Mouse (Mus musculus) spleen, postnatal 10 days (tissue): ENCODE measurements at regions not wholly inside any gene's neighbourhood (a gene's known extent, or its start where the extent isn't known, plus 50 kb on each side); places are given as distances from the start of the nearest gene placed in this dataset.

Source experiments
- DNase-seq, 2 experiments: peaks; one replicate each; pipeline ENCODE4 v3.0.0; 2021 to 2022; ENCODE audit warnings: low spot score in 2 of 2

DNA sequence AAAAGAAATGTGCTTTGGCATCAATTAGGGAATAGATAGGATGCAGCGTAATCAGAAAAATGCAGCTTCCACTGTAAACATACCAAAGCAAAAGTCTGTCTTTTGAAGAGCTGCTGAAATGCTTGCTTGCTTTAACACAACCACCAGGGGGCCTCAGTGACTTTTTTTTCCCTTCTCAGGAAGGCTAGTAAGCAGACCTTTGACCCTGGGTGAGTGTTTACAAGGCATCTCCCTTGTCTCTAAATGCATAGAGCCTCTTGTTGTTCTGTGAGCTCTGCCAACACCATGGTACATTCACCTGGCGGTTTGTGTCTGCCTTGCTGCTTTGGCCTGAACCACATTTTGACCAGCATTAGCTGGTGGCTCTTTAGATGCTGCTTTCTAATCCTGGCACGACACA, 191.9 kb upstream of the C9orf72 start:
- DNase-seq: peak in 1 of 2 experiments; percentile 29

DNA sequence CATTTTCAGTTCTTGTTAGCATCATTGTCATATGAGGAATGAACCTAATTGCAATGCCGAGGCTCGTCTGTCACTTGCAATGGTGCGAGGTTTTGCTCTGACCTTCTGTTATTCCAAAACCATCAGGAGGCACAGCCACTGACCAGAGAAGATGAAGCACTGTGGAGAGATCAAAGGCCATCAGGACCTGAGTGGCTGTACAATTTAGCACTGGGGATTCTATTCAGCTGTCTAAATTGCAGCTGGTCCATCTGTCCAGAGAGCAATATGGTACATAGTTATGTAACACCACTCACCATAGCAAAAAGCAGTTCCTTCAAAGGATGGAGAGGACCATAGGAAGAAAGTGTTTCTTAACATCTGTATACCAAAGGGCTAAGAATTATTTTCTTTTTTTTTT, 187.5 kb upstream of the C9orf72 start:
- no peak for DNase-seq

DNA sequence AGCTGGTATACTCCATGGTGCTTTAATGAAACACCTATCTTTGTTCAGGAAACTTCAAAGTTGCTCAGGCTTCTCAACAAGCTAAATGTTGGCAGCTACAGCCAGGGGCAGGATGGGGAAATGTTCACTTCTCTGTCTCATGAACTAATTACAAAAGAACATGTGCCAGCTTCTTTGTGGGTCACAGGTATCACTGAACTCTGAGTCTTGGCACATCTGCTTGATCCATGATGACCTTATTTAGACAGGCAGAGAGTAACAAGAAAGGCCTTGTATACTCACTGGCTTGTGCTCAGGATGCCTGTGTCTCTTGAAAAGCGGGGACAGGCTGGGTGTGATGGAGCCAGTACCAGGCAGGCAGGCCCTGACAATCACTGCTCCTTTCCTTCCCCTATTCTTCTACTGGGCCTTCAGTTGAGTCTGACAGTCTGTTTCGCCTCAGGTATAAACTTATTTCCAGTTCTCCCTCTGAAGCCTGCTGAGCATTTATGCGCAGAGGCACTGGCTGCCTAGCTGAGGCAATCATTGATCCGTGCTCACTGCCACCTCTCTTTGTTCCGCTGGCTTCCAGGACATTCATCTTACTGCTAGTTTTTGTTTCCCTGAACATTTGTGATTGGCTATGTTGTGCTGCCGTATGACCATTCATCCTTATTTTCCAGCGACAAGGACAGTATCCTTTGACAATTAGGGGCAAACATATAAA, 179.5 kb upstream of the C9orf72 start:
- no peak for DNase-seq

DNA sequence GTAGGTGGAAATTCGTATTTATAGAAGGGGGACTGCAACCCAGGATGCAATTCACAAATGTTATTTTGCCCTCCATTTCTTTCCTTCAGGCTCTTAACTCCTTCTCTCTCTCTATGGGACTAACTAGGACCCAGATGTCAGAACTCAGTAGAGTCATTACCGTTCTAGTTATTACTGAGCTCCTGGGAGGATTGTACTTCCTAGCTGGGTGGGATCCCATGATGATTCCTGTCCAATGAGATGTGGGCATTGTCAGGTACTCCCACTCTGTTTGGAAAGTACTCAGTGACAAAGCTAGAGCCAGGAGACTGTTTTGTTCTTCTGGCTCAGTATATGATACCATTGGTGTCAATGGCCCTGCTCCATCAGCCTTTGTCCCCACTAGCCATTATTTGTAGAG, 178.1 kb upstream of the C9orf72 start:
- DNase-seq: no peak

DNA sequence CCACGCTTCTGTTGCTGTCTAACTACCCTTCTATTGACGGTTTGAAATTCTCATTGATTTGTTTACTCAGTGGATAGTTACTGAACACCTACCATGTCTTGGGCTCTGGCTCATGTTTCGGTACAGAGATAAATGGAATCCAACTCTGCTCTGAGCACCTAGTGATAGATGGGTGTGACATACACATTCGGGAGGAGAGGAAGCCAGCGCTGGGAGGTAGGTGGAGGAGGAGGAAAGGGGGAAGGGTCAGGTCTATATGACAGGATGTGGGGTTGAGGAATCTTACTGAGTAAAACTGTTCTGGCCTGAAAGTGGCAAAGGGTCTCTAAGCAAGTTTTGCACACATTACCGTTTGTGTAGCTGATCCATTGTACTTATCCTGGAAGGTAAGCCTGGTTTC, 177.6 kb upstream of the C9orf72 start:
- DNase-seq: no peak

DNA sequence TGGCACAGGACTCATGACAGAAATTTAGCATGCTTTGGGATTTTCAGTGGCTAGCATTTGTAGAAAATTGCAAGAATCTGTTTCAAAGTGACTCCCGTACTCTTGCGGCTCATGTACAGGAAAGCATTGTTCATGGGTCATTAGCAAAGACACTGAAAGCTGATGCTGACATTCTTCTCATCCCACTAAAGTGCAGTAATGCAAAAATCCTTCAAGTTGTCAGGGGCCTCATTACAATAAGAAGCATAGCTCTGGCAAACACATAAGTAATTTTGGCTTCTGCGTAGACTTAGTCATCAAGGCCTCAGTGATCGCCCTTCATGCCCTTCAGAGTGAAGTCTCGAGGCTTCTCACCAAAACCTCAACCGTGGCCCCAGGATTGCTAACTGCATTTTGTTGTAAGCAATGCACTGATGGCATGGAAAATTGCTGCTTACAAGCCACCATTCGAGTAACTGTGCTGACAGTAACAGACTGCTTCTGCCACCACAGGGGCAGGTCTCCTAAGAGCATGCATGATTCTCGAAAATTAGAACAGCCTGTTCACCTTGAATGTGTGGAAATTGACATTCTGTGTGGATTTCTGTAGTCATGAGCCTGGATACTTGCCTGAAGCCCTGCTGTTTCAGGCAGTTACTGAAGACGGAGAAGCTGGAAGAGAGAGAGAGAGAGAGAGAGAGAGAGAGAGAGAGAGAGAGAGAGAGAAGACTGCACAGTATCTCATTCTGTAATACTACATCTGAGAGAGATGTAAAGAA, 176.6 kb upstream of the C9orf72 start:
- DNase-seq: no peak

DNA sequence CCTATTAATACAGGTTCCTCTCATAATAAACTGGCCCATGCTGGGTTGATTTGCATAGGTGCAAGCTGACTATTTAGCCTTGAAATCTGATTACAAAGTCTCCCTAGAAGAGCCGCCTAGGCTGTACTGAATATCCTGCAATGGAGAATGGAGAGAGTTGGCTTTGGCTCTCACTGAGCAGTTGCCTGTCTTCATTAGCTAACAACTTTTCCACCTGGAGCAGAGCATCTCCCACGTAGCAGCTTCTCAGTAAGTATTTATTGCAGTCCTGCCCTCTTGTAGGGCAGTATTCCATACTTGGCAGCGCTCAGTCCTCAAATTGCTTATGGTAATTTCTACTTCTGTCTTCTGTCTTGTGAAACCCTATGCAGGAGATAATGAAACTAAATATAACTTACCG, 175.8 kb upstream of the C9orf72 start:
- no peak for DNase-seq

DNA sequence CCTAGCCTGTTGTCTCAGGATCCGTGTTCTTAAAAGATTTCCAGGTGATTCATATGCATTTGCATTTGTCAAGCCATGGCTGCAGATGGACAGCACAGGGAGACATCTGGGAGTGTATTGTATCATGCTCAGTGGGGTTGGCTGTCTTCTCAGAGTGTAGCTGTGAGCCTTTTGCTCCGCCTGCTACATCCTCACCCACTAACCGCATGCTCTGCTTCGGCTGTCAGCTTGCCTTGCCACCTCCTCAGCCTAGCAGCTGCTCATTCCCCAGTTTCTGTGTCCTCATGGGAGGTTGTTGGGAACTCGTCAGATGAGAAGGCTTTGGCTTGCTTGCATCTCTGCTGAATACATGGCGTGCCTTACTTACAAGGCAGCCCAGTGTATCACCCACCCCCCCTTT, 174.5 kb upstream of the C9orf72 start:
- DNase-seq: no peak

DNA sequence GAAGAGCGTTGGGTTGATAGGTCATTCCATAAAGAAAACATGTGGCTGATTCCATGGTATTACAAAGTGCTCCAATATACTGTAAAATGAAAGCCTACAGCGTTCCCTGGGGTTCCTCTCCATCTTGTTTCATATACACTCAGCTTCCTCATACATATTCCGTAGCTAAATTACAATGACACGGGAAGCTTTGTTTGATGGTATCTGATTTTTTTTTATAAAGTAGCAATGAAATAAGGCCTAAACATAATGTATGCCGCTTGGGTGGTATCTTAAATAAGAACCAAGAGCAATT, 169.6 kb upstream of the C9orf72 start:
- no peak for DNase-seq

DNA sequence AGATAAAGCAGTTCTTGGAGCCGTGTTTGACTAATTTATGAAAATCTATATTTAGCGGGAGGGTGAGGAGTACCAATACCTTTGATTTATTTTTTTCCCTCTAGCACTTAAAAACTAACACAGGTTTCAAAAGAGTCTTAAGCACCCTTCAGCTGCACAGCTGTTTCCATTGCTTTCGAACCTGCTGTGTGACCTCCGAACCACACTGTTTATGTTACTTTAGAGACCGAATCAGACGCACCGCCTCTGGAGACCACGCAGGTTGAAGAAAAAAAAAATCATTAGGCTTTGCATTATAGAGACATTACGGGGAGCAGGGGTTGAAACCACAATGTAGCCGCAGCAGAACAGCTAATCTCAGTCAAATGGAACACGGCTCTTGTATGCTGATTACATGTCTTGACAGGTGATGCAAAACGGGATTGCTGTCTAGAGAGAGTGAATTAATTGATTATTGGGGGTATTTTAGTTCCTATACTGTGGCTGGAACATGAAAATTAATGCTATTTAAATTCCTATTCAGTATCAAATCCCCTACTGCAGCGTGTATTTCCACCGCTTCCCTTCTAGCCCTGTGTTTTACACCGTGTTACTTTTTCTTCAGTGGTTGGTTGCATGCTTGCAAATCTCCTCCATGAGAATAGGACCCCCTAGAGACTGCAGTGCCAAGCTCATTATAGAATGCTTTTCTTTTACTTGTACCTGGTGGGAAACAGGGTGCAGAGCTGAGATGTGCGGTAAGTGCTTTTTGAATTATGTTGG, 169.0 kb upstream of the C9orf72 start:
- DNase-seq: no peak

DNA sequence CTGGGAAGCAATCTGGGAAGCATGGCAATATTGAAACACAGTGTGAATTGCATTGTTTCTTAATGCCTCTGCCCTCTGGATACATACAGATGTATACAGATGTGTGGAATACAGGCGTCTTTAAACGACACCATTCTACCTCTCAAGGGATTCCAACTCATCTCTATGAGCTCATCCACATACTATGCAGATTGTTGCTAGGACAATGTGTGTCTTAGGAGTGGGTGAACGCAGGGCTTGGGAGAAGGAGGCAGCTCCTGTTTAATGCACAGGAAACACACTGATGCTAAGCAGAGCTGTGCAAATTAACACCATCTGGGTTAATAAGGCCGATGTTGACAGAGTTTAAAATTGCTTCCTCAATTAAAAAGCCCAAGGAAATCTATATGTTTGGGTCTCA, 149.8 kb upstream of the C9orf72 start:
- DNase-seq: no peak

DNA sequence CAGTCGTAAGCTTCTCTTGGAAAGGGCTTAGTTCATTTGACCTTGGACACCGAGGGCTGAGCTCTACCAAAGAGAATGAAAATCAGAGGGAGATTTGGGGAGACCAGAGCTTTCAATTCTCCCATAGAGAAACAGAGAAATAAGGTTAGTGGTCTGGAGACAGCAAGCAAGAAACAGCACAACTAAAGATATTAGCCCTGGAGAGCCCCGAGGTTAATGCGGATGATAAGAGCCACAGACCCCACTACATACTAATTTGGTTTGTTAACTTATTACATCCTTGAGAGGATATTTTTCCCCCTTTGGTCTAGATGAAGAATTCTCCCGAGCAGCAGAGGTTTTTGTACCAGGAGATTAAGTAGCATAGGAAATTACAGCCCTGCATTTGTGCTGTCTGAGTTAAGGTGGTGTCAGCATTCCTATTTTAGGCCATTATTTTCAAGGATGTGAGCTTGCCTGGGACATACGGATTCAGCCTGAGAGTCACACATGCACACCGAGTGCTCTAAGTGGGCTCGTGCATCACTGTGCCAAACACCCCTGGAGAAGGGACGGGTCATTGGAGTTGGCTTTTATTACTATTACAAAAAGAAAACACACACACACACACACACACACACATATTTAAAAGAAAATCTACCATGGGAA, 147.4 kb upstream of the C9orf72 start:
- DNase-seq: no peak

DNA sequence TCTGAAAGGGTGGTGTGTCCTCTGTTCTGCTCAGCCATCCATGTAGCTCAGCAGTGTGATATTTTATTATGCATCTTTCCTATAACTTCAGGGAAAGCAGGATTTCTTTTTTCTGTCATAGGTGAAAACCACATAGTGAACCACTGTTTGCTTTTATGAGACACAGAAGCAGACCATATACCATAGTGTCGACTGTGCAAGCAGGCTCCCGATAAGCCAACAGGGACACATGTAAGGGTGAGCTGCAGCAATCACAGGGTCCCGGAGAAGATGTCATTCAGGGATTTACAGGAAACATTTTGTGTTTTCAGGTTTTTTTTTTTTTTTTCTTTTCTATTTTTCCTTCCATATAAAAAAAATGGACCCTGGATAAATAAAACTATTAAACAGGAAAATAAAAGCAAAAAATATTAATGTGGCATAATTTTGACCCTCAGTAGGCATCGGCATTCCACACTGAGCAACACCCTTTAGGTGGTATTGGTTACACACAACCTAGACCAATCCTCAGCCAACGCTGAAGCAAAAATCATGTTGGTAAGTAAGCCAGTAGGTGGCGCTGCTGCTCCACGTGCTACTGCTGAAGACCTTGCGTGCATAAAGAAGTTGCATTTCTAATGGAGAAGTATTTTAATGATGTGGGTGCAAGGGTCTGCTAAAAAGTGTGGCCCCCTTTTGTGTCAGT, 146.7 kb upstream of the C9orf72 start:
- DNase-seq: peak; percentile 31 to 70

DNA sequence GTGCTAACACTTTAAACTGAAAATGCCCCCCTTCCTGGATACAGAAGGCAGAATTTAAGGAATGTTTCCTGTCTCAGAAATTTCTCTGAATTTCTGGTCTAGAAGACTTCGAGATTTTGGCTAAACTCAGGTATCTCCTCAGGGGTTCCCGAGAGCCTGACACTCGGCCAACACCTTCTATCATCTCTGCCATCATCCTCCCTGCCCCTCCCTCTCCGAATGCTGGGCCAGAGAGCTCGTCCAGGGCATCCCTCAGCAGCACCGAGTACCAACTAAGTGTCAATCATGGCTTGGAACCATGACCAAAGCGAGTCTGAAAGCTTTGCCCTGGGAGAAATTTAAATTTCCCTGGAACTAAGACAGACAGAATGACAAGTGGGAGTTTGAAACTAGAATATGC, 138.2 kb upstream of the C9orf72 start:
- DNase-seq: no peak

DNA sequence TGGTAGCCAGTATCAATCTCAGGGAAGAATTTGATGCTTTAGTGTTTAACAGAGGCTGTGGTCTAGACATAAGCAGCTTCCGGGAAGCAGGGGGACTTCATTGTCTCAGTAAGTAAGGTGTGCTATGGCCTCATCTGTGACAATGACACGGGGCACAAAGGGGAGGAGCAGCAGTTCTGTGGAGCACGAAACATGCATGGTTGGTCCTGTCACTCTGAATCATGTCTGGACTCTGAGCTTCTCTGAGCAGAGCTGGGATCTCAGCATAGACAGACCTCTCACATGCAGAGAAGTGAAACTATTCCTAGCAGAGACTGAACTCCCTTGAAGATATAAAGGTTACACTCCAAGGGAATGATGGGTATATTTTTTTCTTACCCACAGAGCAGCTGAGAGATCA, 136.2 kb upstream of the C9orf72 start:
- DNase-seq: no peak

DNA sequence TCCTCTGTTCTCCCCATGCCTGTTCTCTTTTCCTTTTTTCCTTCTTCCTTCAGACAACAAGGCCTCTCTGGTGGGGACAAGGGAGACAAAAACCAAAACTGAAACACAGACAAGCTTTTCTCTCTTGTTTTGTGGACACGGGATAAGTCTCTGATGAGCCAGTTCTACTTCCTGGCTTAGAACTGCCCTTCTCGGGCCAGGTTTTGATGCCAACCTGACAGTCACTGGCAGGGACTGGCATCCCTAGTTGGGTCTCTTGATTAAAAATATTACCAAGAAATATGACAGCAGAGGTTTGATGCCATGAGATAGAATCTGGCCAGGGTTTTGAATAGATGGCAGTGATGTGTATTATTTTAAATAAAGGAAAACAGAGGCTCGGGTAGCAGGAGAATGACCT, 133.4 kb upstream of the C9orf72 start:
- DNase-seq: no peak

DNA sequence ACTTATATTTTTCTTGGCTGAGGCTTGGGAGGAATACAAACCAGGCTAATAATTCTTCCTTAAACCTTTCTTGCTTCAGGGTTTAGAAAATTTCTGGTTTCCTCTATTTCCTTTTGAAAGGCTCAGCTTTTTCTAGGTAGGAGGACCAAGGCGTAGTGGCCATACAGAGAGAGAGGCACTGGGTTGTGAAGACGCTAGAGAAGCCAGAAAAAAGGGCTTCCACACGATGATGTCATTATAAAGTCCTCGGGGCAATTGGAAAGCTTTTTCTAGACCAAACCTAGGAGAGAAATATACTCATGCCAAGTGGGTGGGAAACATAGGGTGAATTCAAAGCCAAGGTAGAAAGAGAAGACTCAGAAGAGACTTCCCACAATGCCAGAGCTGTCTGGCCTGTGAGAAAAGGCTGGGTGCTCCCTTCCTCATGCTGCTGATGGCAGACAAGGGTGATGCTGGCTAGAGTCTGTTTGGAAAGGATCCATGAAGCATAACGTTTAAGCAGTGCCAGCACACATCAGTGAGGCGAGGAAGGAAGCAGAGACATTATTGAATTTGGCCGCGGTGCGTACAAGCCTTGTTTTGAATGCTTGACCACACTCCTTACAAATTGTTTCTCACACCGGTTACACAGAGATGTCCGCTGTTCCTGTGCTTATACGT, 131.1 kb upstream of the C9orf72 start:
- no peak for DNase-seq

DNA sequence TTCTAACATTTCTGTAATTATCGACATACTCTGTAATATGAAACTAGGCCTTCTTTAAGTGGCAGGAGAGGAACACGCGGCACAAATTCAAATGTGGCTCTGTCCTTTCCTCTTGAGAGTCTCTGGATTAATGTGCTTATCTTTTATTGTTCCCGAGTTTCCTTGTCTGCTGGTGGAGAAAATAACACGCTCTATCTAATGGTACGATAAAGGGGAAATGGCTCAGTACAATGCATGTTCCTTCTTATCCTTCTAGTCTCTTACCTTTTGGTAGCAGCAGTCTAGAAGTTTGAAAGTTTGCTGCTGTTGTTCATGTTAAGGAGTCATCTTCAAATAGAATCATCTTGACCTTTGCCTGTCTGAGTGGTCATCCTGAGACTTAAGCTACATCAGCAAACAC, 130.1 kb upstream of the C9orf72 start:
- no peak for DNase-seq

DNA sequence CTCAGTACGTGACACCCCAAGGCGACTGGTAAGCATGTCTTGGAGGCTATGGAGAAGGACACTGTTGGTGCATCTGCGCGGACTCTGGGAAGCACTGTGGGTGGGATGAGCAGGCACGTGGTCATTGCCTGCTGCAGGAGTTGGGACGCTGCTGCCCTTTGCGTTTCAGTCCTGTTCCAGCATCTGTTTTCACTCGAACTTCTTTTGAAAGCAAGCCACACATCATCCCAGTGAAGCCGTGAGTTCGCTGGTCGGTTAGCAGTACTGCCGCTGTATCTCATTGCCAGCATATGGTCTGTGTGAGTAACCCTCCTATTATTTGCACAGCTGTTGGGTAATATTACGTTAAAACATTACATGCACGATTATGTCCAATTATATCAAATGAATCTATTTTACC, 128.1 kb upstream of the C9orf72 start:
- DNase-seq: no peak

DNA sequence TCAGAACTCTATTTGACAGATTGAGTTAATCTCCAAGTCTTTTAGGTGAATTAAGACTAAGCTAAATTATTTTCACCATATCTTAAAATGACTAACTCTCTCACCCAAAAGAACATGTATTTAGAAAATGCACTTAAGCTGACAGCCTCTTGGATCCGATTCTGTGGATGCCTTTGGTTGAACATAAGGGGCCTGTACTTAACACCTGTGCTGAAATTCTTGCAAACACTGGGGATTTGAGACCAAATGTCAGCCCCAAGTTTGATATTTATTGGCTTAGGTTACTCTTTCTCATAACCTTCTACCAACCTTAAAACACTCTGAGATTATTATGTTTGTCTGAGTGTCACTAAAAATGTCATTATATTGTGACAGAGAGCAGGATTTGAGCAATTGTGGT, 126.6 kb upstream of the C9orf72 start:
- no peak for DNase-seq

DNA sequence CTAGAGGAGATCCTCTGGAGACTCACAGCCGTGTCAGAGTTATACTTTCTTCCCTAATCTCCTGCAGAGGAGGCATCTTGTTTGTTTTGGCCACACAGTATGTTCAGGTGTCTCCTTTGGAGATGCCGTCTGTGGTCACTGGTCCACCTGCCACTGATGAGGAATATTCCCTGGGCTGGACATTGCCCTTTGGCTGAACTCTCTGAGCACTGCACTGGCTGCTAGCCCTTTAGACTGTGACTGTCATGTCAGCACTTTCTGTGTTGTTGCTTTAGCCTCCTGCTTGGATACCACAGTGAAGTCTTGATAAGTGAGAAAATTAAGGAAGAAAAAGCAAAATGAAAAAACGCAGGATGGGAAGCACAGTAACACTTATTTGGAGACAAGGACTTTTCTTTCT, 124.5 kb upstream of the C9orf72 start:
- no peak for DNase-seq

DNA sequence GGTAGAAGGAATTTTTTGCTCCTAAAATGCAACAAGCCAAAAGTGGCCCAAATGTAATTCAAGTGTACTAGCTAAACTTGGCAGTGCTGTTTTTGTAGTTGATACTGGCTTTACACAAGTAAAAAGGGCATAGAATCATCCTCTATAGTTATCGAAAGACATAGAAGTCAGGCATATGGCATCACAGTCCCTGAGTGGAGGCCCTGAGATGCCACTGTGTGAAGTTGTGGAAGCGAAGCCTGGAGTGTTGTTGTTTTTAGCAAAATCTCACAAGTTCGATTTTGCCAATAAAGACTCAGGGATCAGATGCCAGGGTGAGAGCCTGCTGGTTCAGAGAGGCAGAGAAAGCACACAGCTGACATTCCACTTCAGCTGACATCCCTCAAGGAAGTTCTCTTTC, 121.6 kb upstream of the C9orf72 start:
- no peak for DNase-seq
